10 mouse cellular contexts compared by ENCODE assay signal in the genomic region with DNA sequence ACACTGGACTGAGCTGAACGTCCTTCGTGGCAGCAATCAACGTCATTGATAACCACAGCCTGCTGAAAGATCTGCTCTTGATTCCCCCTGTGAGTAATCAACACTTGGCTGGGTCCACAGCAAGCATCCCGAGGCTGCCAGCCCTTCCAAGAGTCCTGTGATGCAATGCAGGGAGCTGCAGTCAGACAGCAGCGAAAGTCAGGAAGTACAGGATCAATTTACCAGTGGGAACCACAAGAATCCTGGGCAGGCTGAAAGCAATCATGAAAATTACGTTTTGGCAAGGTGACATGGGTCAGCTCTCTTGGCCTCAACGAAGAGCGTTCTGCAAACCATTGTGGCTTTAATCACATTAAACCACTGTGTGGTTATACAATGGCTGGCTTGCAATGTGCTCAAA.
DNase-seq lines count a peak whose midpoint lies in the region; ATAC-seq and TF ChIP-seq lines count a peak whose summit lies in the region.
"Had no signal": no experiment of that assay in that cellular context is flagged by ENCODE, and none has a peak within 500 bp of the region (broad histone marks: within the 10 kb centered on the region; RNA-seq: fewer than 3 reads in every experiment).

No protein-coding gene starts in this region.

- H3K4me3 ChIP-seq in lung, embryonic 14.5 days (ENCODE audit: low read depth, low read length), result no peak overlapping the region
- H3K4me3 ChIP-seq in lung, adult 2 months (replicated peaks; ENCODE audit: extremely low read depth, low read depth, low read length), result no peak overlapping the region
- no peak overlapping the region for H3K4me3 ChIP-seq in embryonic facial prominence, embryonic 10.5 days
- no peak overlapping the region for H3K4me3 ChIP-seq in intestine, embryonic 15.5 days (replicated peaks)
- H3K4me3 ChIP-seq: midbrain, embryonic 10.5 days had no signal

- TF ChIP-seq POLR2A in lung, adult 2 months (IDR thresholded peaks at IDR 0.05; ENCODE audit: borderline replicate concordance, extremely low read depth, low read depth, low read length), result no peak

- no peaks in the 10 kb centered on the region for H3K27me3 ChIP-seq in lung, embryonic 14.5 days (ENCODE audit: insufficient read depth, low read length)
- H3K27me3 ChIP-seq in embryonic facial prominence, embryonic 10.5 days (replicated peaks; ENCODE audit: low read depth, poor library complexity, severe bottlenecking), result no peaks in the 10 kb centered on the region
- H3K27me3 ChIP-seq in intestine, embryonic 15.5 days (replicated peaks), result no peaks in the 10 kb centered on the region

- no peak overlapping the region for H3K4me2 ChIP-seq in lung, embryonic 14.5 days
- H3K4me2 ChIP-seq in intestine, embryonic 15.5 days (replicated peaks), result no peak overlapping the region

- no peak overlapping the region for H3K9ac ChIP-seq in lung, embryonic 14.5 days
- no peak overlapping the region for H3K9ac ChIP-seq in intestine, embryonic 15.5 days

- no peak overlapping the region for H3K27ac ChIP-seq in lung, embryonic 14.5 days (ENCODE audit: low read depth)
- peak overlapping the region; percentile 63 for H3K27ac ChIP-seq in embryonic facial prominence, embryonic 10.5 days (replicated peaks)
- H3K27ac ChIP-seq in intestine, embryonic 15.5 days, result no peak overlapping the region
- H3K27ac ChIP-seq: midbrain, embryonic 10.5 days had no signal

- TF ChIP-seq CTCF in lung, embryonic 14.5 days (IDR thresholded peaks at IDR 0.05; ENCODE audit: low read depth), result no peak
- TF ChIP-seq CTCF in lung, adult 2 months (IDR thresholded peaks at IDR 0.05; ENCODE audit: insufficient read depth, low read length), result no peak

- H3K9me3 ChIP-seq in lung, embryonic 14.5 days (ENCODE audit: low read depth, low read length), result no peaks in the 10 kb centered on the region
- no peaks in the 10 kb centered on the region for H3K9me3 ChIP-seq in embryonic facial prominence, embryonic 10.5 days
- no peaks in the 10 kb centered on the region for H3K9me3 ChIP-seq in intestine, embryonic 15.5 days
- H3K9me3 ChIP-seq: midbrain, embryonic 10.5 days had no signal

- no peaks in the 10 kb centered on the region for H3K36me3 ChIP-seq in lung, embryonic 14.5 days (ENCODE audit: insufficient read depth)
- no peaks in the 10 kb centered on the region for H3K36me3 ChIP-seq in embryonic facial prominence, embryonic 10.5 days (replicated peaks)
- H3K36me3 ChIP-seq in intestine, embryonic 15.5 days, result no peaks in the 10 kb centered on the region
- H3K36me3 ChIP-seq: midbrain, embryonic 10.5 days had no signal

- no peaks in the 10 kb centered on the region for H3K4me1 ChIP-seq in lung, embryonic 14.5 days (ENCODE audit: insufficient read depth)
- H3K4me1 ChIP-seq in lung, adult 2 months (ENCODE audit: control insufficient read depth, insufficient read depth, low read length), result no peaks in the 10 kb centered on the region
- peaks cover 7% of the 10 kb centered on the region; the same call in 1 of the 2 replicates for H3K4me1 ChIP-seq in embryonic facial prominence, embryonic 10.5 days
- H3K4me1 ChIP-seq in intestine, embryonic 15.5 days (replicated peaks), result no peaks in the 10 kb centered on the region
- H3K4me1 ChIP-seq: midbrain, embryonic 10.5 days had no signal

- ATAC-seq in lung, embryonic 14.5 days (ENCODE audit: insufficient read depth), result peak; percentile 44; the same call in 1 of the 2 replicates
- no peak for ATAC-seq in intestine, embryonic 15.5 days

- 41% methylated on average over 8 of the region's 8 CpGs for WGBS in lung, embryonic 14.5 days
- WGBS in lung, adult 2 months, result 44% methylated on average over 8 of the region's 8 CpGs
- WGBS in embryonic facial prominence, embryonic 10.5 days, result 34% methylated on average over 8 of the region's 8 CpGs
- WGBS in intestine, embryonic 15.5 days, result 53% methylated on average over 8 of the region's 8 CpGs

- no peak for DNase-seq in lung, embryonic 14.5 days
- no peak for DNase-seq in lung, adult 2 months
- DNase-seq in embryonic facial prominence, embryonic 10.5 days (ENCODE audit: low spot score), result peak; percentile 75
- peak; percentile 1 to 11 for DNase-seq in heart, adult 9 months (ENCODE audit: low spot score in 2 of 2)
- peak; percentile 5 for DNase-seq in lung, postnatal 25 days (ENCODE audit: low spot score)
- DNase-seq in layer of hippocampus, postnatal 10 days (ENCODE audit: low spot score in 2 of 2), result no peak
- DNase-seq in cerebellum, postnatal 36 days, result no peak
- DNase-seq: retina, postnatal 1 day had no signal

Comparison
In these comparisons a context has a peak if more than half of its experiments do, and no peak if none do; other contexts are left out.
1. DNase-seq: peak in embryonic facial prominence, embryonic 10.5 days (single experiment), heart, adult 9 months (2 of 2) and lung, postnatal 25 days (single experiment); none in lung, embryonic 14.5 days (single experiment), lung, adult 2 months (single experiment), layer of hippocampus, postnatal 10 days (0 of 2) and cerebellum, postnatal 36 days (0 of 2).